Mouse (Mus musculus) MEL (cell line): ENCODE results near the gene Tyr.

ENCODE experiments used
- CHD2 ChIP-seq: IDR thresholded peaks from 2 replicates; pipeline ENCODE4 v1.6.1; 2011; ENCODE audit warnings: low read length, improper control_type of control experiment
- E2F4 ChIP-seq: IDR thresholded peaks from 2 replicates; pipeline ENCODE4 v1.6.1; 2011; ENCODE audit warnings: low read depth, low read length, improper control_type of control experiment, borderline replicate concordance
- ELF1 ChIP-seq: IDR thresholded peaks from 2 replicates; pipeline ENCODE4 v1.6.1; 2014; ENCODE audit warnings: low read depth, mild to moderate bottlenecking, inconsistent platforms, low read length, improper control_type of control experiment, moderate library complexity
- EP300 ChIP-seq, 2 experiments: IDR thresholded peaks; 2 replicates each; pipeline ENCODE4 v1.6.1; 2011; ENCODE audit warnings: improper control_type of control experiment in 2 of 2, low read length in 2 of 2, low read depth in 1 of 2, mild to moderate bottlenecking in 1 of 2
- GATA1 ChIP-seq: IDR thresholded peaks from 2 replicates; pipeline ENCODE4 v1.6.1; 2011; ENCODE audit warnings: low read depth, low read length, improper control_type of control experiment
- TCF12 ChIP-seq: IDR thresholded peaks from 2 replicates; pipeline ENCODE4 v1.6.1; 2014; ENCODE audit warnings: low read depth, mild to moderate bottlenecking, inconsistent platforms, low read length, improper control_type of control experiment, moderate library complexity
- ZC3H11A ChIP-seq: IDR thresholded peaks from 2 replicates; pipeline ENCODE4 v1.6.1; 2012; ENCODE audit warnings: low read depth, mild to moderate bottlenecking, inconsistent platforms, low read length, improper control_type of control experiment
- ZMIZ1 ChIP-seq: IDR thresholded peaks from 2 replicates; pipeline ENCODE4 v1.6.1; 2012; ENCODE audit warnings: low read depth, mild to moderate bottlenecking, inconsistent platforms, low read length, improper control_type of control experiment, moderate library complexity

GRCm38 (mm10) chr7:87413271-87413670 is 80.0 kb downstream of the Tyr start:
- TF ChIP-seq TCF12, result no peak
- no peak for TF ChIP-seq CHD2
- TF ChIP-seq ZMIZ1, result no peak
- no peak for TF ChIP-seq ZC3H11A
- TF ChIP-seq E2F4, result no peak
- TF ChIP-seq GATA1, result no peak
- no peak for TF ChIP-seq ELF1
- TF ChIP-seq EP300 (IDR thresholded peaks at IDR 0.05; ENCODE audit: low read depth in 1 of 2, low read length in 2 of 2), result no peak
